Mouse (Mus musculus) spleen, postnatal 4 days (tissue): ENCODE data around the gene Olig3.
"Not testable (repeated sequence)": the region's sequence is repeated elsewhere in the genome, so short reads cannot be mapped to it uniquely, and the experiment has no call there.

Experiments
- DNase-seq, 2 experiments: peaks; one replicate each; pipeline ENCODE4 v3.0.0; 2022; ENCODE audit warnings: low spot score in 2 of 2

The Olig3 gene

GRCm38 (mm10) chr10:19361539-19362293 lies 5.4 kb downstream of the Olig3 start:
- DNase-seq = peak in 1 of 2 experiments; percentile 52

GRCm38 (mm10) chr10:19362294-19362590 lies 5.9 kb downstream of the Olig3 start:
- DNase-seq = no peak

GRCm38 (mm10) chr10:19362861-19363260 lies 6.5 kb downstream of the Olig3 start:
- DNase-seq = peak in 1 of 2 experiments; percentile 43

- DNase-seq = peak in 1 of 2 experiments; percentile 3
Observed at GRCm38 (mm10) chr10:19363365-19363764, 7.0 kb downstream of the Olig3 start.

- DNase-seq = no peak
Observed at GRCm38 (mm10) chr10:19369143-19369542, 12.8 kb downstream of the Olig3 start.

- DNase-seq = no peak
Observed at GRCm38 (mm10) chr10:19370146-19370545, 13.8 kb downstream of the Olig3 start.

- DNase-seq = peak in 1 of 2 experiments; percentile 26
Observed at GRCm38 (mm10) chr10:19372263-19372662, 15.9 kb downstream of the Olig3 start.

- DNase-seq = peak in 1 of 2 experiments; percentile 44
Observed at GRCm38 (mm10) chr10:19373797-19374196, 17.5 kb downstream of the Olig3 start.

- peak in 1 of 2 experiments; percentile 40 for DNase-seq
Observed at GRCm38 (mm10) chr10:19374311-19374710, 18.0 kb downstream of the Olig3 start.

- DNase-seq = peak in 1 of 2 experiments; percentile 9
Observed at GRCm38 (mm10) chr10:19375838-19376237, 19.5 kb downstream of the Olig3 start.

- DNase-seq = not testable (repeated sequence)
Observed at GRCm38 (mm10) chr10:19380971-19381370, 24.6 kb downstream of the Olig3 start.

- no peak for DNase-seq
Observed at GRCm38 (mm10) chr10:19384176-19384575, 27.8 kb downstream of the Olig3 start.

GRCm38 (mm10) chr10:19391819-19392218 lies 35.5 kb downstream of the Olig3 start:
- DNase-seq = no peak

- no peak for DNase-seq
Observed at GRCm38 (mm10) chr10:19396485-19397137, 40.3 kb downstream of the Olig3 start.

- DNase-seq = no peak
Observed at GRCm38 (mm10) chr10:19397396-19397795, 41.1 kb downstream of the Olig3 start.

- DNase-seq = no peak
Observed at GRCm38 (mm10) chr10:19401136-19401535, 44.8 kb downstream of the Olig3 start.

GRCm38 (mm10) chr10:19404401-19404800 lies 48.1 kb downstream of the Olig3 start:
- no peak for DNase-seq

- no peak for DNase-seq
Observed at GRCm38 (mm10) chr10:19405959-19406358, 49.6 kb downstream of the Olig3 start.

- no peak for DNase-seq
Observed at GRCm38 (mm10) chr10:19407168-19407567, 50.8 kb downstream of the Olig3 start.
